Mouse (Mus musculus): ENCODE data around the gene Mms22l.

- TF ChIP-seq CTCF (IDR thresholded peaks at IDR 0.05; ENCODE audit: low read depth, low read length) (no peak), POLR2A (IDR thresholded peaks at IDR 0.05; ENCODE audit: borderline replicate concordance, low read depth, low read length) (no peak)
Measured at GRCm38 (mm10) chr4:24620005-24620404, 123.8 kb downstream of the Mms22l start.

All from bone marrow macrophage, adult 2 months (primary cell).